Mouse (Mus musculus): ENCODE measurements around the gene Adamtsl3.
"Not testable (repeated sequence)": the region's sequence is repeated elsewhere in the genome, so short reads cannot be mapped to it uniquely, and the experiment has no call there.

The Adamtsl3 gene

GRCm38 (mm10) chr7:82364567-82364966 is 29.1 kb downstream of the Adamtsl3 start:
- DNase-seq, result no peak

GRCm38 (mm10) chr7:82366056-82366455 is 30.6 kb downstream of the Adamtsl3 start:
- no peak for DNase-seq

GRCm38 (mm10) chr7:82366471-82366870 is 31.0 kb downstream of the Adamtsl3 start:
- no peak for DNase-seq

- no peak for DNase-seq
Measured at GRCm38 (mm10) chr7:82368047-82368446, 32.6 kb downstream of the Adamtsl3 start.

- no peak for DNase-seq
Measured at GRCm38 (mm10) chr7:82370132-82370531, 34.6 kb downstream of the Adamtsl3 start.

- no peak for DNase-seq
Measured at GRCm38 (mm10) chr7:82371411-82371810, 35.9 kb downstream of the Adamtsl3 start.

- DNase-seq, result no peak
Measured at GRCm38 (mm10) chr7:82378311-82378710, 42.8 kb downstream of the Adamtsl3 start.

- DNase-seq, result no peak
Measured at GRCm38 (mm10) chr7:82379765-82380164, 44.3 kb downstream of the Adamtsl3 start.

- no peak for DNase-seq
Measured at GRCm38 (mm10) chr7:82382843-82383535, 47.5 kb downstream of the Adamtsl3 start.

- DNase-seq, result no peak
Measured at GRCm38 (mm10) chr7:82383536-82383848, 48.0 kb downstream of the Adamtsl3 start.

- no peak for DNase-seq
Measured at GRCm38 (mm10) chr7:82387121-82387520, 51.6 kb downstream of the Adamtsl3 start.

- DNase-seq, result no peak
Measured at GRCm38 (mm10) chr7:82394435-82395186, 59.1 kb downstream of the Adamtsl3 start.

GRCm38 (mm10) chr7:82395239-82395638 is 59.7 kb downstream of the Adamtsl3 start:
- no peak for DNase-seq

- DNase-seq, result no peak
Measured at GRCm38 (mm10) chr7:82395751-82396512, 60.4 kb downstream of the Adamtsl3 start.

GRCm38 (mm10) chr7:82396869-82397268 is 61.4 kb downstream of the Adamtsl3 start:
- DNase-seq, result no peak

GRCm38 (mm10) chr7:82397632-82398031 is 62.1 kb downstream of the Adamtsl3 start:
- no peak for DNase-seq

GRCm38 (mm10) chr7:82405466-82406045 is 70.1 kb downstream of the Adamtsl3 start:
- no peak for DNase-seq

GRCm38 (mm10) chr7:82410966-82411365 is 75.5 kb downstream of the Adamtsl3 start:
- DNase-seq, result no peak

- DNase-seq, result no peak
Measured at GRCm38 (mm10) chr7:82416653-82417052, 81.2 kb downstream of the Adamtsl3 start.

GRCm38 (mm10) chr7:82417053-82417452 is 81.6 kb downstream of the Adamtsl3 start:
- no peak for DNase-seq

GRCm38 (mm10) chr7:82420329-82421052 is 85.0 kb downstream of the Adamtsl3 start:
- DNase-seq, result not testable (repeated sequence)

GRCm38 (mm10) chr7:82422561-82422960 is 87.1 kb downstream of the Adamtsl3 start:
- DNase-seq, result no peak

- no peak for DNase-seq
Measured at GRCm38 (mm10) chr7:82423602-82424001, 88.1 kb downstream of the Adamtsl3 start.
